Mouse (Mus musculus) thymus, postnatal 4 days (tissue): ENCODE data around the gene Arhgef15.

Source experiments
- DNase-seq: peaks from one replicate; pipeline ENCODE4 v3.0.0; 2021

Gene Arhgef15

DNA sequence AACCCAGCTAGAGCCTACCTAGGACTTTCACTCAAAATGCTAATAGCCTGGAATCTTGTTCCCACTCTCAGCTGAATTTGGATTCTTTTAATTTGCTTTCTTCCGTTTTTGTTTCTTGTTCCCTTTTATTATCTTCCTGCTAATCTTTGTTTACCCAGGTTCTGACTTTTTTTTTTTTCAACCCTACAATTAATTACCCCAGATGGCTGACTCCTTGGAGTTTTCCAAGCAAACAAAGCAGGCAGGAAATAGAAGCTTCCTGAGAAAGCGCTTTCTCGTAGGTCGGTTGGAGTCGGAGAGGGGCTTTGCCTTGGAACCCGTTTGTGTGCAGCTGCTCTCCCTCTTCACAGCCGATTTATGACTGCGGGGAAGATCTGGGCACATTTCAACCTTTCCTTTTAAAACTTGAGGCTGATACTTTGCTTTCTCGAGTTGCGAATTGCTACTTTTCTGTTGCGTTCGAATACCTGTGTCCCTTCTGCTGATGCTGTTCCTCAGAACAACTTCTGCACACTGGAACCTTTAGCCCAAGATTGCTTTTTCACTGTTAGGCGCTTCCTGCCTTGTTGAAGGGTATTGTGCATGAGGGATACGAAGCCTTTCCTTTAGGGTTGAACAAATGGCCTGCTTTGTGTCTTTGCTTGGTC is 45.6 kb downstream of the Arhgef15 start:
- no peak for DNase-seq

DNA sequence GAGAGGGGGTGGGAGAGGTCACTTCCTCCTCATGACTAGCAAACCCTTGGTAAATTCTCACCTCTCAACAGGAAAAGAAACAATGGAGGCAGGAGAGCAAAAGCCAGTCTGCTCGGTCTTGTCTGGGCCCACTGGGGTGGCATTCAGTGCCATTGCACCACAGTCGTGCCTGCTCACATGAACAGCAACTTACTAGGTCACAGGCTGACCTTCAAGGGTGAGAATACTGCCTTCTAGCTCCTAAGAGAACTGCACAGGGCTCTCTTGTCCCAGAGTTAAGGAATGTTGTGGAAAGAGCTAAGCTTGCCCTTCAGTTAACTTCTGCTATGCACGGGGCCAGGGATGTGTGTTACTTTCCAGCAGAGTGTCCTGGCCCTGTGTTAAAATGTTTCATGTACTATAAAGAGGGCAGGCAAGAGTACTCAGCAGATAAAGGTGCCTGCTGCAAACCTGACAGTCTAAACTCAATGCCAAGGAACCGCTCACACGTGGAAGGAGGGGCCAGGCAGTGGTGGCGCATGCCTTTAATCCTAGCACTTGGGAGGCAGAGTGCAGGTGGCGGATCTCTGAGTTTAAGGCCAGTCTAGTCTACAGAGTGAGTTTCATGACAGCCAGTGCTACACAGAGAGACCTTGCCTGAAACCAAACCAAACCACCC is 48.3 kb downstream of the Arhgef15 start:
- no peak for DNase-seq

DNA sequence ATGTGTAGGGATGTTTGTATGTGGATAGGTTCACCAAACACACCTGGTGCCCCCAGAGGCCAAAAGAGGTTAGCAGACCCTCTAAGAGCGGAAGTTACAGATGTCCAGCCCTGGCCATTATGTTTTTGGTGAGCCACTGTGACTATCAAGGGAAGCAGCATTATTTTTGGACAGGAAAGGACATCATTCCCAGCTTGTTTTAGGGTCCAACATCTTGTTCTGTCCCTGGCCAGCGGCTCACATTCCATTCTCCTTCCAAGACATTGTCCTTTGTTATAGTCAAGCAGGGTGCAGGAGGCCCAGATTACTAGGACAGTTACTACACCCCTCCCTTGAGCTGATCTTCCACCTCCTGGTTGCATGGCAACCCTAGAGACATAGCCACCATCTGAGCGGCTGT is 50.0 kb downstream of the Arhgef15 start:
- DNase-seq = no peak

DNA sequence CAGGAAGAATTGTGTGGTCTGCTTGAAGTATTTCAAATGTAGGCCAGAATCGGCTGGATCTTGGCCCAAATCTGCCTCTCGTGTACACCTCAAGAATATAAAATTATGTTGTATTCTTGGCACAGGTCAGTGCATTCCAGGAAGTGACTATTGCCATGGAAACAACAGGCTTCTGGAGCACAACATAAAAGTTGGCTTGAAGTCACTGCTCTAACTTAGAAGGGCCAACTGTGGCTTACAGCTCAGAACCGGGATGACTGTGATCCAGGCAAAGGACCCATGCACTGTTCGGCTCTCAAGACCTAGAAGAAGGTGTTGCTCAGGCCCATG is 50.9 kb downstream of the Arhgef15 start:
- DNase-seq = no peak

DNA sequence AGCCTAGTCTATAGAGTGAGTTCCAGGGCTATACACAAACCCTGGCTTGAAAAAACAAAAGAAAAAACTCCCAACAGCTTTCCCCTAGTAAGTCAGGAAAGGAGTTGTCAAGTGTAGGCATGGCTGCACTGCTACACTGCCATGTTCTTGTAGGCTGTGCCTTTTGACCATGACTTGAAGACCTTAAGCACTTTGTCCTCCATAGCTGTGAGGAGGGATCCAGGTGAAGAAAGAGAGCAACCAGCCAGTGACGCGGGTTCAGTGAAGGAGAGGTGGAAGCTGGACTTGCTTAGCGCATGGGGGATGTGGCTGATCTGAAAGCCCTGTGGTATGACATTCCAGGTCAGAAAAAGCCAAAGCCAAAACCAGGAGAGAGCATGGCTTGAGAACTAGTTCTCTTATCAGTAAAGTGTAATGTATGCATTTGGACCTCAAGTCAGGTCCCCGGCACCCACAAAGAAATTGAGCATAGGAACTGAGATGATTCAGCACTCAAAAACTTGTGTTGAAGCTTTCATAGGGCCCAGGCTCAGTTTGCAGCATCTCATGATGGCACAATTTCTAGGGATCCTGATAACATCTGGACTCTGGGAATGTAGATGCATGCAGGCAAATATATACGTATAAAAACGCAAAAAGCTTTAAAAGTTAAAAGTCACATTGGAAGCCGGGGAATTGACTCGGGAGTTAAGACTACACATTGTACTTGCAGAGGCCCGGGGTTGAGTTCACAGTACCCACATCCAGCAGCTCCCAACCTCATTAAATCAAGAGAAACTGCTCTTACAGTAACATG is 51.4 kb downstream of the Arhgef15 start:
- no peak for DNase-seq

DNA sequence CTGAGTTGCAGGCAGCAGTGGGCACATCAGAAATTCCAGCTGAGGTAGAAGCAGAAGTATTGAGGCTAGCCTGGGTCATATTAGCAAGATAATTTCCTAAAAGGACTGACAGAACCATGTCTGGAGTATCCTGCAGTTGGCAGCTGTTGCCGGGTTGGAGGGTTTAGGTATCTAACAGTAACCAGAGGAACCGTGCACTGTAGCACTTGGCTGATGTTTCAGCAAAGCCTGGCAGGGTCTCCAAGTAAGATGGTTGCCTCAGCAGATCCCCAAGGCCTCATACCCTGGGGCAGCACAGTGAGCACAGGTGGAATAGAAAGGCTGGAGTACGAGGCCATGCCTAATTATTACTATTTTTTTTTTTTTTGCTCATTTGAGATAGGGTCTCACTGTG is 52.1 kb downstream of the Arhgef15 start:
- no peak for DNase-seq

DNA sequence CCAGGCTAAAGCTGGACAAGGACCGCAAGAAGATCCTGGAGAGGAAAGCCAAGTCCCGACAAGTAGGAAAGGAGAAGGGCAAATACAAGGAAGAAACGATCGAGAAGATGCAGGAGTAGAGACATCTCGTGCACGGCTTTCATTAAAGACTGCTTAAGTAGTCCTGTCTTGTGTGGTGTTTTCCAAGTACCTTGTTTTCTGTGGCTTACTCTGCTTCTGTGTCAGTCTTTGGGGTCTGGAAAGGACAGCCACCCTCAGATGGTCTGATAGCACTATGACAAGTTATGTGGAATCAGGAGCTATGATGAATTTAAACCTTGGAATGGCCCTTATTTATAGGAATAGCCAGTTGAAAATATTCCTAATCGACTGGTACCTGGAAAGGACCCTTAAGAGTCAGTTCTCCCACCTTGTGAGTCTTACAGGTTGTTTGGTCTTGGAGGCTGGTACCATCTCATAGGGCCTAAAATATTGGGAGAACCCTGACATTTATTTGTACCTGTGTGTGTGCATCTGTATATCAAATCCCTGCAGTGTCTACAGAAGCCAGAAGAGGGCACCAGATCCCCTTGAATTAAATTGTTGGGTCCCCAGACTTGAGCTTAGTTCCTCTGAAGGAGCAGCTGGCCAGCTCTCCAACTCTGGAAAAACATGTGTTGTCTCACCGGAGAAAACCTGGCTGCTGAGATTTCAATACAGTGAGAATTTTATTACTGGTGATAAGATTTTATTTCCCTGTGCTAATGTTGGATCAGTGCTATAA is 52.7 kb downstream of the Arhgef15 start:
- peak; percentile 81 for DNase-seq

DNA sequence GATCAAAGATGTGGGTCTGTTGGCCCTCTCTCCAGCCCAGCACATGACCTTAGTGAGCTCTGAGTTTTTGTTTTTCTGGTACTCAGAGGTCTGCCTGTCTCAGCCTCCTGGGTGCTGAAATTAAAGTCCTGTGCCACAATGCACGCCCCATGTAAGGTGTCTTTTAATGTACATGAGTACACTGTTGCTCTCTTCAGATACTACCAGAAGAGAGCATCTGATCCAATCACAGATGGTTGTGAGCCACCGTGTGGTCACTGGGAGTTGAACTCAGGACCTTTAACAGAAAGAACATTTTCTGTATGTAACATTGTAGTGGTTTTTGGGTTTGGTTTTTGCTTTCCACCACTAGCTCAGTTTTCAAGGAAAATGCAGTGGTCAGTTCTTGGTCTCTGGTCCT is 53.5 kb downstream of the Arhgef15 start:
- DNase-seq = no peak

DNA sequence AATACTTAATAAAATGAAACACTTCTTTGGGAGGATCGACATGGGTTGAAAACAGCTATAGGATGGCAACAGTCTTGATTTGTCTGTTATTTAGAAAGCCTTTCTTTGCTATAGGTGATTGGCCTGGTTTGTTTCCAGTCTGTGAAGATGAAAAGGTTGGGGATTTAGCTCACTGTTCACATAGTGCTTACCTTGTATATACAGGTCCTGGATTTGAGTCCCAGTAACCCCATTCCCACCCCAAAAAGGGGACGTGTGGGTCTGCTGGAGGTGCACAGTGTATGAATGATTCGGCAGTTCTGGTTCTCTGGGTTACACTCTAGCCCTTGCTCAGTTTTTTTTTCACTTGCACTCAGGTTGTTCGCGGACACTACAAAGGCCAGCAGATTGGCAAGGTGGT is 54.5 kb downstream of the Arhgef15 start:
- no peak for DNase-seq

DNA sequence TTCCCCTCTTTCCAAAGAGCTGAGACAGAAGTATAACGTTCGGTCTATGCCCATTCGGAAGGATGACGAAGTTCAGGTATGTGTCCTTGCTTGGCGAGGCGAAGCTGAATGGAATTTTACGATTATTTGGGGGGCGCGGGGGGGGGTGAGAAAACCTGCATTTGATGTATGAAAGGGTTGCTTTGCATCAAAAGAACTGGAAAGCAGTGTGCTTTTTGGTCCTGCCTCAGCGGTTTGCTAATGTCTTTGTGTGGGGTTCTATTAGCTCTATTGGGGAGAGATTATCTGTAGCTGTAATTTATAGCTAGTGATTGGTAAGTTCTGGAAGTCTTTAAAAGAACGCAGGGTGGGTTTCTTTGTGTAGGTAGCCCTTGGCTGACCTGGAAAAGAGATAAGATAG is 54.9 kb downstream of the Arhgef15 start:
- no peak for DNase-seq

DNA sequence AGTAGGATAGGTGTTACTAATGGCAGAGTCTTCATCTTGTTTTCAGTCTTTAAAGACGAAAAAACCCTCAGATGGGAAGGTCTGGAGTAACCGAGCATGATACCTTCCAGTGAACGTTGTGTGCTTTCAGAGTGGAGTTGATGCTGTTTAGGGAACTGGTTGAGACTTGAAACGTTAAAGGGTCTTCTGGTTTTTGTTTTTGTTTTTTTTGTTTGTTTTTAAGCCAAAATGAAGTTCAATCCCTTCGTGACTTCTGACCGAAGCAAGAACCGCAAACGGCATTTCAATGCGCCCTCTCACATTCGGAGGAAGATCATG is 55.3 kb downstream of the Arhgef15 start:
- no peak for DNase-seq

DNA sequence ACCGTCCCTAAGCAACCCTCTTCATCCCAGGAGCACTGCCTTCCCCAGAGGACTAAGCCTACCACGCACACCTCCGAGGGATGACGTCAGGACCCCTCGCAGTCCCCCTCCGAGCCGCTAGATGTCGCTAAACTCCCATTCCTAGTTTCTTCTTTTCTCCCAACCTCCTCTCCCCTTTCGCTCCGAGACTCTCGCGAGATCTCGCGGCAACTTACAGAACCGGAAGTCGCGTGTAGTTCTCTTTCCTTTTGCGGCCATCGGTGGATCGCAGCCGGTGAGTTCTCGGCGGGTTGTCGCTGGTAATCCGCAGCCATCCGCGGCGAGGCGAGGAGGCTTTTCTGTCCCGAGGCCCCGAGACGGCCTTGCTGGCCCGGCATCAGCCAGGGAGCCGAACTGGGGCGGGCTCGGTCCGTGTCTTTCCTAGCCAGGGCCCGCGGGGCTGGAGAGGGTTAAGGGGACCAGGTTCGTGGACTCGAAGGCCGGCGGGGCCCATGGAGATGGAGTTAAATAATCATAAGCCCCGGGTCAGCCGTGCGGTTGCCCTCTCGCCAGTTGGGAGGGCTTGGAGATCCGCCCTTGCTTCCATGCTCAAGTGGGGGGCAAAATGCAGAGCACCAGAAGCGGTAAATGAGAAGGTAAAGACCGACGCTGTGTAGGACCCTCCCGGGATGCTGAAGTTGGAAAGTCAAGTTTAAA is 55.8 kb downstream of the Arhgef15 start, which contains the start of gene Rpl26:
Gene Rpl26, plus strand, starts transcription at position 233 of the 696 bp plus-strand sequence.
- DNase-seq = peak; percentile 98

DNA sequence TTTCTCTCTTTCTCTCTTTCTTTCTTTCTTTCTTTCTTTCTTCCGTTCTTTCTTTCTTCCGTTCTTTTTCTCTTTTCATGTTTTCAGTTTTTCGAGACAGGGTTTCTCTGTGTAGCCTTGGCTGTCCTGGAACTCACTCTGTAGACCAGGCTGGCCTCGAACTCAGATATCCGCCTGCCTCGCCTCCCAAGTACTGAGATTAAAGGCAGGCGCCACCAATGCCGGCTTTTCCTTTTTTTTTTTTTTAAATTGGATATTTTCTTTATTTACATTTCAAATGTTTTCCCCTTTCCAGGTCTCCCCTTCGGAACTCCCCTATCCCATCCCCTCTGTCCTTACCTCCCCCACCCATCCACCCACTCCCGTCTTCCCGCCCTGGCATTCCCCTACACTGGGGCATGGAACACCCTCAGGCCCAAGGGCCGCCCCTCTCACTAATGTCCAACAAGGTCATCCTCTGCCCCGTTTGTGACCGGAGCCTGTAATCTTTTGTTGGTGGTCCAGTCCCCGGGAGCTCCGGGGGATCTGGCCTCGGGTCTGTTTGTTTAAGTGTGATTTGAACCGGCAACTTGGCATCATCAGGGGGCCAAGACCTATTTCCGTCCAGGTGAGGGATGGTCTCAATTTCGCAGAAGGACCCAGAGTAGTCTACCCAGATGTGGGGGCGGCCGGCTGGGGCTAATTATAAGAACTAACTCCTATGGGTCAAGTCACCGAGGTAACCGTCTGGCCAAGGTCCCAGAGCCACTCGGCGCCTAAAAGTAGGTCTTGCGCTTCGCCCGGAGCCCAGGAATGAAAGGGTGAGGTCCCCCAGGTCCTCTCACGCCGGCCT is 56.5 kb downstream of the Arhgef15 start:
- no peak for DNase-seq

DNA sequence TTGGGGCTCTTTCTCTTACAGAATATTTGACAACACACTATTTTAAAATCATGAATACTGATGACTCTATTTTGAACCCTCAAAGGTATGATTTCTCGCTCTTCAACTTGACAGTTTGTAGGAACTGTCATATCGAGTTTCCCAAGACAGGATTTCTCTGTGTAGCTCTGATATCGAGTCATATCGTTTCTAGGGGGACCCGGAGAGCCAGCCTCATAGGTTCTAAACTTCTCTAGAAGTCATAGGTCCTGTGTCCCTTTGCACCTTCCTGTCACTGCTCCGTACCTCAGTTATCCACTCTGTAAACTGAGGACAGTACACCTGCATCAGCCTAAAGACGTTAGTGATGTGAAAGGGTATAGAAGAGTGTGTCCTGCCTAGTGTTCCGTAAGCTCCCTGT is 57.5 kb downstream of the Arhgef15 start:
- DNase-seq = no peak

DNA sequence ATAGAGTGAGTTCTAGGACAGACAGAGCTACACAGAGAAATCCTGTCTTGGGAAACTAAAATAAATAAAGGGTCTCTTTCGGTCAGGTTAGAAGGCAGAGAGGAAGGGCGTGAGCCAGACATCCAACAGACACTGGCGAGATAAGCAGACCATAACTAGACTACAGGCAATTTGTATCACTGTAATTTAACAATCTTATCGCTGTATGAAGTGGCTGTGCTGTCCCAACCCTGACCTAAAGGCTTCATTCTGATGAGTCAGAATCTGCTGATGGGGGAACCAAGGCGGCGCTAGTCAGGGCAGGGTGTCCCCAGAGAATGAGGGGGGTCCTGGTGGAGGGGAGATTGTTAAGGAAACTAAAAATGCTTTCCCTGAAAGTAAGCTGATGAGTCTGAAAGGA is 58.5 kb downstream of the Arhgef15 start:
- no peak for DNase-seq

DNA sequence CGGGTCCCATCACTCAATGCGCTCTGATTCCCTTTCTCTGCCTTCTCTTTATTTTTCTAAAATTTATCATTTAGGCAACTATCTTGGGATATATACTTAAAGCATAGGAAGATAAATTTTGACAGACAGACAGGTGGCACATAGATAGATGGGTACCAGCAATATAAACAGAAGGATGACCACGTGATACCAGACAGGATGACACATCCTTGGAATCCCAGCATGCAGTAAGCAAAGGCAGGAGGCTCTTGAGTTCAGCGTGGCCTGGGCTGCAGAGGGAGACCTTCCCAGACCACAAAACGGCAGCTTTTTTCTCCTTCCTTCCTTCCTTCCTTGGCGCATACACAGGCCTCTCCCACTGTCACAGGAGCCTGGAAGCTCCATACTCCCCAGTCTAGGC is 59.4 kb downstream of the Arhgef15 start:
- no peak for DNase-seq

DNA sequence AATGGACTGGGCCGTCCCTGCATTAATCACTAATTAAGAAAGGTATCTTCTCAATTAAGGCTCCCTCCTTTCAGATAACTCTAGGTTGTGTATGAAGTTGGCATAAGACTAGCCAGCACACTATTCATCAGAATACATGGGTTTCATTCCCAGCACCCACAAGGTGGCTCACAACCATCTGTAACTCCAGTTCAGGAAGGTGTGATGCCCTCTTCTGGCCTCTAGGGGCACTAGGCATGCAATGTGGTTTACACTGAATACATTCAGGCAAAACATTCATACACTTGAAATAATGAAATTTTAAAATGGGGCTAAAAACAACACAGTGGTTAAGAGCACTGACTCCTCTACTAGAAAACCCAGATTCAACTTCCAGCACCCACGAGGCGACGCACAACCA is 60.2 kb downstream of the Arhgef15 start:
- peak; percentile 65 for DNase-seq

DNA sequence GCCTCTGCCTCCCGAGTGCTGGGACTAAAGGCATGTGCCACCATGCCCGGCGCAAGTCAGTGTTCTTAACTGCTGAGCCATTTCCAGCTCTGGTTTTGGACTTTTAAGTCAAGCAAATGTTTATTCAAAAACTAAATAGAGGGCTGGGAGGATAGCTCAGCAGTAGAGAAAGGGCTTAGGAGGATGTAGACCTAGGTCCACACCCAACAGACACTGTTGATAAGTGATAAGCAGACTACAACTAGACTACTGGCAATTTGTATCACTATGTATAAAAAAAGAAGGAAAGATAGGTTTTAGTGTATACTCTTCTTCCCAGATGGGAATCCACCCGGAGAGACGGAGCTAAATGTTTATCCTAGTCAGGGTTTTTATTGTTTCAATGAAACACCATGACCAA is 61.0 kb downstream of the Arhgef15 start:
- no peak for DNase-seq

DNA sequence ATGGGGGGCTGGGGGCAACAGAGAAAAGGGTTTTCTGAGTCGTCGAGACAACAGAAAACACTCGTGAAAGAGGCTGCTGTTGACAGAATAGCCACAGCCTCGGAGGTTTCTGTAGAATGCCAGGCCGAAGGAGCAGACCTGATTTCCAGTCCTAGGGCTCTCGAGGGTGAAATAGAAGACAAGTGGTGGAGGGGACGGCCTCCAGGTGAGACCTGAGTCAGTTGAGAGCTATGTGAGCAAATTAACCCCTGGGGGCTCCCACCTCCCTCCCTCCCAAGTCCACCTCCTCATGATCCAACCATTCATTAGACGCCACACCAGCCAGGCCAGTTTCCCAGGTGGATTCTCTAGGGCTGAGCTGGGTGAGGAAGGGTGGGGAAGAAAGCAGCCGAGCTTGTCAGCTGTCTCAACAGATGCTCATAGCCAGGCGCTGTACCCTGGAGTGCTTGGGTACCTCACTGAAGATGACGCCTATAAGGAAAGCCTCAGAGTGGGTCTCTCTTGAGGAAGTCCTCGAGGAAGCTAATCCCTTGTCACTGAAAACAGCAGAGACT is 63.3 kb downstream of the Arhgef15 start:
- DNase-seq = peak; percentile 22
